Mouse (Mus musculus): ENCODE measurements around the gene Tigd3. TPM values are rescaled to one million over a fixed set of nuclear protein-coding genes. Genes with fewer than 3 reads are reported as not detected.

Tigd3 gene
- polyA plus RNA-seq, 1 experiment = 0.57 TPM

DNA sequence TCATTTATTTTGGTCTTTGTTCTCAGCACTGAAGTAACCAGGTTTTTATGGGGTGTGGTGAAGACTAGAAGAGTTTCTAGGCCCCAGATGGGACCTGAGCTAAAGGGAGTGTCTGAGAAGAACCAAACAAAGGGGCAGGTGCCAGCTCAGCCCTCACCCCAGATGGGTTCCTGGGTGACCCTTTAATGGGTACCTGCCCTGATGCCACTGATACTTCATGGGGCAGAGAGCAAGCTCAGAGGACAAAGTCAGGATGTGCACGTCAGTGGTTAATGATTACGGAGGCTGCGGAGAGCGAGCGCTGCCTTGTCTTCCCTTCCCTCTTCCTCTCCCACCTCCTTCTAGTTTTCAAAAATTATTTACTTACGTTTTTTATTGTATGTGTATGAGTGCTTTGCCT lies 12.8 kb downstream of the Tigd3 start:
- no peaks in the 10 kb centered on the region for H3K27me3 ChIP-seq (replicated peaks)
- peaks cover 69% of the 10 kb centered on the region for H3K36me3 ChIP-seq (replicated peaks; ENCODE audit: low read length)
- peaks cover 67% of the 10 kb centered on the region for H3K4me1 ChIP-seq
- no peak overlapping the region for H3K4me3 ChIP-seq (replicated peaks)
- no peaks in the 10 kb centered on the region for H3K9me3 ChIP-seq
- TF ChIP-seq GATA1 (IDR thresholded peaks at IDR 0.05; ENCODE audit: borderline replicate concordance, low read length) = no peak

DNA sequence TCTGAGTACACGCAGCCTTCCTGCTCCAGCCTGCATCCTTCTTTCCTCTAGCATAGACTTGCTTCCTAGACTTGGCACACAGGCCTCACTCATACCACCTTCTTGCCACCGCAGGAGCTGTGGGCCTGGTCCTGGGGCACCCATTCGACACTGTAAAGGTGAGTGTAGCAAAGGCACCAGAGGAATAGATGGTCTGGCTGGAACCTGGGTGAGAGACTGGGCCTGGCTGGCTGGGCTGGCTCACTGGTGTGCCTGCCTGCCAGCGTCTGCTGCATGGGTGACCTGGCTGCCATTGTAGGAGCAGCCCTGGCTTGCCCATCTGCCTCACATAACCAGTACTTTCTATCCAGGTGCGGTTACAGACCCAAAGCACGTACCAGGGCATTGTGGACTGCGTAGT lies 14.2 kb downstream of the Tigd3 start:
- no peak for TF ChIP-seq GATA1 (IDR thresholded peaks at IDR 0.05; ENCODE audit: borderline replicate concordance, low read length)
- no peak for TF ChIP-seq FLI1 (IDR thresholded peaks at IDR 0.05; ENCODE audit: low read length)
- peak overlapping the region; percentile 77 for H3K4me3 ChIP-seq (replicated peaks)
- peaks cover 56% of the 10 kb centered on the region for H3K36me3 ChIP-seq (replicated peaks; ENCODE audit: low read length)
- peaks cover 73% of the 10 kb centered on the region for H3K4me1 ChIP-seq
- H3K9me3 ChIP-seq = no peaks in the 10 kb centered on the region
- H3K27me3 ChIP-seq (replicated peaks) = no peaks in the 10 kb centered on the region

DNA sequence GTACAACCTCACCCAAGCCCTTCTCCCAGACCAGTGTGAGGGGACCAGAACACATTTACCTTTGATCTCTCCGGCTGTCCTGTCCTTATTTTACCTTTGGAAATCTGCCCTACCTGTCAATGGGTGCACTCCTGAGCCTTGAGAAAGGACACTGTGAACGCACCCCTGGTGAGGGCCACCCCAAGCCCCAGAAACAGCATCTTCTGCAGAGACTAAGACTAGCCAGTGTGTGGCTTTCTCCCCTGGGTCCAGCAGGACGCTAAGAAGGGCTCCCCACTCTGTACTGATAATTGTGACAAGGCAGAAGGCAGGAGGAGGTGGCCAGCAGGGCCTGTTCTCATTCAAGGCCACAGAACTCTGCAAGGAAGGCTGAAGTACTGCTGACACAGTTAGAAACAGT lies 15.0 kb downstream of the Tigd3 start:
- Histone ChIP-seq H3K36me3 (replicated peaks; ENCODE audit: low read length) (peaks cover 50% of the 10 kb centered on the region), H3K4me3 (replicated peaks) (peak overlapping the region; percentile 91), H3K4me1 (peaks cover 74% of the 10 kb centered on the region), H3K9me3 (no peaks in the 10 kb centered on the region), H3K27me3 (replicated peaks) (no peaks in the 10 kb centered on the region)
- TF ChIP-seq GATA1 (IDR thresholded peaks at IDR 0.05; ENCODE audit: borderline replicate concordance, low read length) (no peak), FLI1 (IDR thresholded peaks at IDR 0.05; ENCODE audit: low read length) (no peak)

DNA sequence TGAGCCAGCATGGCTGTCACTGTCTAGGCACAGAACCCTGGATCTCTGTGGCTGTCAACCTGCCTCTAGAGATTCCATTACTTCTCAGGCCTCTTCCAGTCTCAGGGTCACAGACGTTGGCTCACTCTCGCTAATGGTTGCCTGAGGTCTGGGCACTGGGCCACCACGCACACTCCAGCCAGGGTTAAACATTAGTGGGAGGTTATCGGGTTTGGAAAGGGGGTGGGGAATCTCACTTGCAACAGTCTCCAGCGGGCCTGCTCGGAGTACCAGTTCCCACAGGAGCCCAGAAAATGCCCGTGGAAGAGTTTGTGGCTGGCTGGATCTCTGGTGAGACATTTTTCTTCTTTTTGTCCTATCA lies 15.6 kb downstream of the Tigd3 start:
- Histone ChIP-seq H3K9me3 (no peaks in the 10 kb centered on the region), H3K4me3 (replicated peaks) (peak overlapping the region; percentile 91), H3K27me3 (replicated peaks) (no peaks in the 10 kb centered on the region), H3K36me3 (replicated peaks; ENCODE audit: low read length) (peaks cover 50% of the 10 kb centered on the region), H3K4me1 (peaks cover 77% of the 10 kb centered on the region)
- TF ChIP-seq GATA1 (IDR thresholded peaks at IDR 0.05; ENCODE audit: borderline replicate concordance, low read length) (no peak), FLI1 (IDR thresholded peaks at IDR 0.05; ENCODE audit: low read length) (no peak)

DNA sequence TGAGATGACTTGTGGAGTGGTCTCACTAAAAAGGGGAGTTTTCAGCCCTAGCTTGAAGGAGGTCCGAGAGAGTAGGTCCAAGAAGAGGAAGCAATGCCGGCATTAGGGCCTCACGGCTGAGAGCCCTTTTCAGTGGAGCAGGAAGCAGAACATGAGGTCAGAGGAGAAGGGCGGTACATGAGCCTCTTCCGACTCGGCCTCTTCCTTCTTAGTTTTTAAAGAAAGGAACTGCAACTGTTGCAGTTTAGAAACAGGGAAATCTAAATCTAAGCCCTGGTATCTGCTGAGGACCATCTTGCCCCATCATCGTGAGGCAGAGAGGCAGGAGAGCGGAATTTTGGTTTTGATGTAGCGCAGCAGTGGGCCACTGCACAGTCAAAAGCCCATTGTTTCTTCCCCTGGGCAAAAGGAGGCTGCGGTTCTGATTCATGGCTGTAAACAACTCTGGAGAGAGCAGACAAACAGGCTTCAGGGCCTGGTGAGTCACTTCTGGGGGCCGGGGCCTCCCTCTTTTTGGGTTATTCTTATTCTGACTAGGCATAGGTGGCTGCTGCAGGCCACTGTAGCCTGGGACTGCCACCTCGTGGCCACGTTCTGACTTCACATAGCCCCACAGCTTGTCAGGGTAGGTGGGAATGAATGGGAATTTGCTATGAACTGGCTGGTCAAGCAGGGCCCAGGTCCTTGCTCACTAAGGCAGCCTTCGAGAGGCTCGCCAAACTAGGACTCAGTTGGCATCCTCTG lies 16.2 kb downstream of the Tigd3 start, which contains the start of gene Slc25a45:
Slc25a45 (plus strand) TSS at position 191 of the 744 bp plus-strand sequence.
- Histone ChIP-seq H3K4me1 (peaks cover 82% of the 10 kb centered on the region), H3K27me3 (replicated peaks) (no peaks in the 10 kb centered on the region), H3K36me3 (replicated peaks; ENCODE audit: low read length) (peaks cover 50% of the 10 kb centered on the region), H3K4me3 (replicated peaks) (peak within 1 kb of the TSS; percentile 91), H3K9me3 (no peaks in the 10 kb centered on the region)
- no peak for TF ChIP-seq GATA1 (IDR thresholded peaks at IDR 0.05; ENCODE audit: borderline replicate concordance, low read length)
- no peak for TF ChIP-seq FLI1 (IDR thresholded peaks at IDR 0.05; ENCODE audit: low read length)

DNA sequence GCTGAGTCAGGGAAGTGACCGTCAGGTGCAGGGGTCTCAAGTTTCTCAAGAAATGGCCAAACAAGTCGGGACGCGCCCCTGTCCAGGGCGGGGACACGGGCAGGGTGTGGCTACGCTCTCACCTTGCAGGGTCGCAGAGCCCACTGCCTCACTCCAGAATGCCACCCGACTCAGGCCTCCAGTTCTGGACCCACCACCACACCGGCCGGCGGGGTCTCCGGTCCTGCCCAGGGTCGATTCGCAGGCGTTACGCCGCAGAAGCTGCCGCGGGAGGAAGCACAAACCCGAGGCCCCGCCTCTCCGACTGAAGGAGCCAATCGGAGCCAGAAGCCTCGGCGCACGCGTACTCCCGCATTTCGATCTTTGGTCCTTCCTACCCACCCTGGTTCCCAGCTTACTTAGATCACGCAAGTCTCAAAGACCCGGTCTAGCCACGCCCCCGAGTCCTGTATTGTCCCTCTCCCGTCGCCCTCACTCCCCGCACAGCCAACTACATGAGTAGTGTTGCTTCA lies 18.9 kb downstream of the Tigd3 start, which contains the start of gene Frmd8:
Frmd8 (minus strand) TSS at position 306 of the 512 bp plus-strand sequence.
- Histone ChIP-seq H3K9me3 (no peaks in the 10 kb centered on the region), H3K27me3 (replicated peaks) (no peaks in the 10 kb centered on the region), H3K4me3 (replicated peaks) (peak within 1 kb of the TSS; percentile 99), H3K4me1 (peaks cover 93% of the 10 kb centered on the region), H3K36me3 (replicated peaks; ENCODE audit: low read length) (peaks cover 49% of the 10 kb centered on the region)
- TF ChIP-seq FLI1 (IDR thresholded peaks at IDR 0.05; ENCODE audit: low read length) (no peak), GATA1 (IDR thresholded peaks at IDR 0.05; ENCODE audit: borderline replicate concordance, low read length) (no peak)

DNA sequence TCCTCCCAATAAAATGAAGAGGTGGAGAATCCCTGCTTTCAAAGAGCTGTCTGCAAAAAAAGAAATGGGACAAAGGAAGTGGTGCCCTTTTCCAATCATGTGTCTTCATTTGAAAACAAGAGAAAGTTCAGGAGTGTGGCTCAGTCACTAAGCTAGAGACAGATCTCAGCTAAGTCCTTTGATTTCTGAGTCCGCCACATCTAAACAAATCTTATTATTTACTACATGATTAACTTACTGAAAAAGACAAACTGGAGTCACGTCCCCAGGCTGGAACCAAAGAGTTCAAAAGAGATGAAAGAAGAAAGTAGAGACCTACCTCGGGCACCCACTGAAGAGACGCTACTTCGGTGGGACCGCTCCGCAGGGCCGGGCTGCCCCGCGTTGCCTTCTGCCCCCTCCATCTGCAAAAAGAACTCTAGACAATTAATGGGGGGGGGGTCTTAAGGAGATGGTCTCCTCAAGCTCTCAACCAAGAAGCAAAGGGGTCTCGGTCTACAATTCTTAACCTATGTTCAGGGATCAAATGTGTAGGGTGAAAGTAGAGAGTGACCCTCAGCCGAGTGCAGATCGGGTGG lies 19.5 kb downstream of the Tigd3 start:
- H3K27me3 ChIP-seq (replicated peaks) = no peaks in the 10 kb centered on the region
- H3K4me1 ChIP-seq = peaks cover 93% of the 10 kb centered on the region
- TF ChIP-seq FLI1 (IDR thresholded peaks at IDR 0.05; ENCODE audit: low read length) = no peak
- no peak for TF ChIP-seq GATA1 (IDR thresholded peaks at IDR 0.05; ENCODE audit: borderline replicate concordance, low read length)
- peak overlapping the region; percentile 99 for H3K4me3 ChIP-seq (replicated peaks)
- no peaks in the 10 kb centered on the region for H3K9me3 ChIP-seq
- peaks cover 49% of the 10 kb centered on the region for H3K36me3 ChIP-seq (replicated peaks; ENCODE audit: low read length)

DNA sequence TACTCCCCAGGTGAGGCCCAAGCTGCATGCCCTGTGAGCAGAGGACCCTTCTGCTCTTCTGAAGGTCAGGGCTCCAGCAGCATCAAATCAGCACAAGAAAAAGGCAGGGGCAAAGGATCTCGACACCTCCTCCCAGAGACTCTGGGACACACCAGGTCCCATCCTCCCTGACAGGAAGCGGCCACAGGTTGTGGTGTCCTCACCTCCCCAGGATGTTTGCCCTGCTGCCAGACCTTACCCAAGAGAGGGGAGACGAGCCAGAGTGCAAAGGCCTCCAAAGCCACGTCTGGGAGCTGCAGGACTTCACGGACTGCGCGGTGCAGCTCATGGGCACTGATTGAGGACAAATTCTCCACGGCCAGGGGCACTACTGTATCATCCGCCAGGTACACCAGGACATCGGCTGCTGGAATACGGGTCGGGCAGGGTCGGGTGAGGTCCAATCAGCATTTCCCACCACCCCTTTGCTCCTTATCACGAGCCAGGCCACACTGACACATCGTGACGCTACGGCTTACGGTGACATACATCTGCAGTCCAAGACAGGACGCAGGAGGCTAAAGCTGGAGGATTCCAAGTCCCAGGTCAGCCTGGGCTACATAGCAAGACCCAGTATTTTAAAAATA lies 20.9 kb downstream of the Tigd3 start:
- peaks cover 88% of the 10 kb centered on the region for H3K4me1 ChIP-seq
- H3K9me3 ChIP-seq = no peaks in the 10 kb centered on the region
- H3K36me3 ChIP-seq (replicated peaks; ENCODE audit: low read length) = peaks cover 59% of the 10 kb centered on the region
- TF ChIP-seq GATA1 (IDR thresholded peaks at IDR 0.05; ENCODE audit: borderline replicate concordance, low read length) = no peak
- no peak for TF ChIP-seq FLI1 (IDR thresholded peaks at IDR 0.05; ENCODE audit: low read length)
- no peaks in the 10 kb centered on the region for H3K27me3 ChIP-seq (replicated peaks)
- peak overlapping the region; percentile 83 for H3K4me3 ChIP-seq (replicated peaks)

DNA sequence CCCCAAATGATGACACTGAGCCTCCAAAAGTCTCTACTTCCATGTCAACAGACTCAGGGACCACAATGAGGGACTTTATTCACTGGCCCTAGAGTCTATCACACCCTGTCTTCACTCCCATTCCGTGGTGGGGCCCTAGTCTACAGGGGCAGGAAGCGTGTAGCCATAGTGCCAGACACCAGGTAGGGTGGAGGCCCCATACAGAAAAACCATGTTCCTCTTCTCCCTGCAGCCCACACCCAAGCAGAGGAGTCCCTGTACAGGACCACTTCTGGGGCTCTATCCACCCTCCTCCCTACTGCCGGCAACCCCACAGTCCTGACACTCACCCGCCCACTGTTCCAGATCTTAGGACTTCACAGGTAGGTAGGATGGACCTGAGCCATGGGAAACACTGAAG lies 21.4 kb downstream of the Tigd3 start:
- TF ChIP-seq GATA1 (IDR thresholded peaks at IDR 0.05; ENCODE audit: borderline replicate concordance, low read length) = no peak
- TF ChIP-seq FLI1 (IDR thresholded peaks at IDR 0.05; ENCODE audit: low read length) = no peak
- H3K27me3 ChIP-seq (replicated peaks) = no peaks in the 10 kb centered on the region
- H3K4me1 ChIP-seq = peaks cover 88% of the 10 kb centered on the region
- H3K9me3 ChIP-seq = no peaks in the 10 kb centered on the region
- peaks cover 64% of the 10 kb centered on the region for H3K36me3 ChIP-seq (replicated peaks; ENCODE audit: low read length)
- peak overlapping the region; percentile 83 for H3K4me3 ChIP-seq (replicated peaks)

DNA sequence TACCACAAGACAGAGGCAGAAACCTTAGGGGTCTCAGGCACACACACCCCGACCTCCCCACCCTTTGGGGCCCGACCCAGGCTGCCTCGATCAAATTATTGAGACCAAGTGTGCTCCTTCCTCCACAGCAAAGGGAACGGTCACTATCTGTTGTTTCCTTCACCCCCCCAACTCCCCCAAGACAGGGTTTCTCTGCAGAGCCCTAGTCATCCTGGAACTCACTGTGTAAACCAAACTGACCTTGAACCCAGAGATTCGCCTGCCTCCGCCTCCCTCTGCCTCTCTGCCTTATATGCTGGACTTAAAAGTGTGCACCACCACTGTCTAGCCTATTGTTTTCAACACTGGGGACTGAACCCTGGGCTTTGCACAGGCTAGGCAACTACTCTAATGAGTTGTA lies 22.3 kb downstream of the Tigd3 start:
- peak overlapping the region; percentile 88 for H3K4me3 ChIP-seq (replicated peaks)
- H3K4me1 ChIP-seq = peaks cover 83% of the 10 kb centered on the region
- H3K27me3 ChIP-seq (replicated peaks) = no peaks in the 10 kb centered on the region
- no peak for TF ChIP-seq FLI1 (IDR thresholded peaks at IDR 0.05; ENCODE audit: low read length)
- TF ChIP-seq GATA1 (IDR thresholded peaks at IDR 0.05; ENCODE audit: borderline replicate concordance, low read length) = no peak
- peaks cover 73% of the 10 kb centered on the region for H3K36me3 ChIP-seq (replicated peaks; ENCODE audit: low read length)
- no peaks in the 10 kb centered on the region for H3K9me3 ChIP-seq
